Mouse (Mus musculus) left cerebral cortex, postnatal 10 days (tissue): Measurements from ENCODE around the gene Dnajb8. TPM values are rescaled to one million over a fixed set of nuclear protein-coding genes. Genes with fewer than 3 reads are reported as not detected.

Experiments used
- DNase-seq, 2 experiments: peaks; one replicate each; pipeline ENCODE4 v3.0.0; 2021 to 2022; ENCODE audit warnings: low spot score in 2 of 2, mixed read lengths in 1 of 2; ENCODE audit errors: extremely low spot score in 1 of 2
- intact Hi-C: fragments of 180-260 bp; cut with DNase I; formaldehyde crosslinking; loops from one replicate; pipeline ENCODE4 v1.15.1; 2025
- total RNA-seq, 2 experiments: library from RNA; stranded (reverse); gene quantifications; 2 replicates each; pipeline ENCODE4 v1.2.3; 2021

The Dnajb8 gene
- total RNA-seq, 2 experiments from 2014 or later = not detected

- intact Hi-C loops = no loop called here
- no peak for DNase-seq
These were observed 12.6 kb upstream of the Dnajb8 start for GRCm38 (mm10) chr6:88209453-88209852.

GRCm38 (mm10) chr6:88210182-88210581 is 11.9 kb upstream of the Dnajb8 start:
- intact Hi-C loops = no loop called here
- DNase-seq = no peak

GRCm38 (mm10) chr6:88215797-88216196 is 6.3 kb upstream of the Dnajb8 start:
- intact Hi-C loops = no loop called here
- no peak for DNase-seq

GRCm38 (mm10) chr6:88216199-88216598 is 5.9 kb upstream of the Dnajb8 start:
- intact Hi-C loops = no loop called here
- DNase-seq = no peak

GRCm38 (mm10) chr6:88219094-88219493 is 3.0 kb upstream of the Dnajb8 start:
- no peak for DNase-seq
- intact Hi-C loops = no loop called here

GRCm38 (mm10) chr6:88226570-88226994 is 4.5 kb downstream of the Dnajb8 start:
- no peak for DNase-seq

GRCm38 (mm10) chr6:88227537-88227936 is 5.5 kb downstream of the Dnajb8 start:
- intact Hi-C loops = no loop called here

More at GRCm38 (mm10) chr6:88226570-88226994, 4.5 kb downstream of the Dnajb8 start:
- intact Hi-C loops = no loop called here

DNA sequence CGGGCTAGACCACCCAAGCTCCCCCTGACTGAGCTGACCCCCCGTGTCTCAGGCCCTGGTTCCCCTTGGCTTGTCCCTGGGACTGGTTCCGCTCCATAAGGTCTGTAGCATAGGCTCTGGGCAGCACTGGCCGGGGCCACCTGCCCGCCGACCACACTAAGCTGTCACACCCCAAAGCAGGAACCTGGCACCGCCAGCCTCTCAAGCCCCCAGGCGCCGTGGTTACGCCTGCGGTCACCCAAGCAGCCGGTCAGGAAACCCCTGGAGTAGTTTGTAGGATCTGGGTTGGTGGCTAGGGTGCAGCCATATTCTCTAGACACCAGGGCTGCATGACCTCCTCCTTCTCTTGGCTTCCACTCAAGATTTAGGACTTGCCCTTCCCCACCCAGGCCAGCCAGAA is 7.2 kb downstream of the Dnajb8 start:
- intact Hi-C loops = no loop called here
- no peak for DNase-seq

More at GRCm38 (mm10) chr6:88227537-88227936, 5.5 kb downstream of the Dnajb8 start:
- DNase-seq = no peak

DNA sequence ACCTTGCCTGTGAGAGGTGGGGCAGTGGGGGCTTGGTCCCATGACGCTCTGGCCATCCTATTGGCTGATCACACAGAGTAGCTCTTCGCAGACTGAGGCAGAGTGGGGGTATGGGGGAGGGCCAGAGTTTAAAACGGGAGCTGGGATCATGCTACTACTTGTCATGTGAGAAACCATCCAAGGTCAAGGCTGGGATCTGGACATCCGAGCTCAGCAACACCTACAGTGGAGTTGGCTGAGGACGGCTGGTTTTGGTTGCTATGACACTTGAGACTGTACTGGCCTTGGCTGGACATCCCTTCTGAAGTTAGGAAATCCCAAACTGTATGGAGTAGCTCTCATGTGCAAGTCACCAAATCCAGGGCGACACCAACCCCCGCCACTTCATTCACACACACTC is 9.8 kb downstream of the Dnajb8 start:
- intact Hi-C loops = no loop called here
- no peak for DNase-seq

DNA sequence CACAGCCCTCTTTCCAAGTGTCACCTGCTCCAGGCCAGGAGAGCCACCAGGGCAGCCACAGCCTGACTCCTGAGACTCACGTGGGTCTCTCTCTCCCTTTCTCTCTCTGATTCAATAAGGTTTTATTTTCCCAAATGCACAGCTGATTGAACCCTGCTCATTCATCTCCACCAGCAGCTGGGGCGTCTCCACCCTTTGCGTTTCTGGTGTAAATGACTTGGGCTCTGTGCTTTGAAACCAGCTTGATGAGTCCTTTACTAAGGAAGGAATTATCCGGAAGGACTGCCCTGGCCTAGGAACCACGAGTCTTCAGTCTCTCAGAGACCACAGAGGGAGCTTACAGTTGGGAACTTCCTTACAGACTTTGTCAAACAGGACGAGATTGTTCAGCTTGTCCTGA is 10.2 kb downstream of the Dnajb8 start:
- DNase-seq = no peak
- intact Hi-C loops = no loop called here

GRCm38 (mm10) chr6:88233996-88234395 is 11.9 kb downstream of the Dnajb8 start:
- intact Hi-C loops = no loop called here

GRCm38 (mm10) chr6:88235461-88235860 is 13.4 kb downstream of the Dnajb8 start:
- intact Hi-C loops = no loop called here
- no peak for DNase-seq

More at GRCm38 (mm10) chr6:88233996-88234395, 11.9 kb downstream of the Dnajb8 start:
- no peak for DNase-seq

DNA sequence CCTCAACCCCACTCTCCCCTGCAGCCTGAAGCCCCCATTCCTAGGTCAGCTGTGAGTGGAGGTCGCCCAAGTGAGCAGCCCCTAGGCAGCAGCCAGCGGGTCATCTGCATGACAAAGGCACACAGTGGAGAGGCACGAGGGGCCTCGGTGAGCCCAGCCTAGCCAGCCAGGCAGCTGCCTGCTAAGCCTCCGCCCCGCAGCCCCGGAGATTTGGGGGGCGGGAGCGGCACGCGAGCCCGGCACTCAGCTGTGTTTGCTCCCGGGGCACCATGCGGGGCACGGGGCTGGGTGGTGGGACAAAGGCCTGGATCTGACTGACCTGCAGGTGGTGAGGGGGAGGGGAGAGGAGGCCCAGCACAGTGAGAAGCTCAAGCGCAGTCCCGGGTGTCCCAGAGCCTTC is 13.9 kb downstream of the Dnajb8 start:
- no peak for DNase-seq
- intact Hi-C loops = no loop called here

- peak in 1 of 2 experiments; percentile 49 for DNase-seq
- intact Hi-C loops = no loop called here
These were observed 14.4 kb downstream of the Dnajb8 start for GRCm38 (mm10) chr6:88236513-88236912.

DNA sequence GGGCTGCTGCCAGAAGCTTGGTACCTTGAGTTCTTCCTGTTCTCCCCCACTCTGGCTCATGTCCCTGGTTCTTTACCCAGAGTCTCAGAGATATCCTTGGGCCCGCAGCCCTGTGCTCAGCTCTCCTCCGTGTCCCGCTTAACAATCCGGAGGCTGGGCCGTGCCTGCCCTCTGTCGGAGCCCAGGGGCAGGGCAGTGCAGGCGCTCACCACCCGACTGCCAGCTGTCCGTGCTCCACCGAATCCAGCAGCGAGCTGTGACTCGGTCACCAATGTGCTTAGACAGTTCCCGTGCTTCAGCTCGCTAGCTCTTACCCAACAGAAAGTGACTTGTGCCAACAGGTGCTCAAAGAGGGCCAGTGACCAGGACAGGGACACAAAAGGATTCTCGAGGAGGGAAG is 20.5 kb downstream of the Dnajb8 start:
- peak in 1 of 2 experiments; percentile 68 for DNase-seq
- intact Hi-C loops = no loop called here

GRCm38 (mm10) chr6:88249231-88249630 is 27.2 kb downstream of the Dnajb8 start:
- intact Hi-C loops = no loop called here
- no peak for DNase-seq

GRCm38 (mm10) chr6:88251396-88251795 is 29.3 kb downstream of the Dnajb8 start:
- DNase-seq = no peak
- intact Hi-C loops = no loop called here

GRCm38 (mm10) chr6:88251798-88252478 is 29.9 kb downstream of the Dnajb8 start:
- intact Hi-C loops = no loop called here
- DNase-seq = no peak

DNA sequence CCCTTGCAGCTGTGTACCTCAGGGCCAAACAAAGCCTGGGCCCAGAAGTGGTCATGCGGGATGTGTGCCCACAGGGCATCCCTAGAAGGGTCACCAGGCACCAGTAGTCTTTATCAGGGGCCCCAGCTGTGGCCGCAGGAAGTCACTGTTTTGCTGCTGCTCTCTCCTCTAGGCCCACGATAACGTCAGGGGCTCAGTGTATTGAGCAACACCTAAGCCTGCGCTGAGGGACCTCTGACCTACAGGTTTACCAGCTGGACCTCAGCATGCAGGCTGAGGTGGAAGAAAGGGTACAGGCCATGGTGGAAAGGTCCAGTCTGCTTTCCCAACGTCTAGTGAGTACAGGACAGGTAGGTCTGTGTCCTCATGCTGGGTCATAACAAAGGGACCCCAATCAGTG is 32.0 kb downstream of the Dnajb8 start:
- DNase-seq = no peak
- intact Hi-C loops = no loop called here

DNA sequence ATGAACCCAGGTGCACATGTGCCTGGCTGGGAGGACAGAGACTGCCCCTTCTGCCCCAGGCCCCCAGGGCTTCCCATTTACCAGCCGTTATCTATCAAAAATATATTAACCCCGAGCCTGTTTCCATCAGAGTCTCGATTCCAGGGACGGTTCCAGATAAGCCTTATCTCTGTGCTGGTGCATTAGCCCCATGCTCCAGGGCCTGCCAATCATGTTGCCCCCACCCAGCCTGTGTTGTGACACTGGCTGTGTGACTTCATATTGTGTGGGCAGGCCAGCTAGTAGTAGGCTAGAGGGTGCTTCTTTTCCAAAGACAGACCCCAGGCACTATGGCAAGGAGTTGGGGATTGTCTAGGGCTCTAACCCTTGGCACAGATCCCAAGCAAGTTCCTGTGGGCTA is 33.4 kb downstream of the Dnajb8 start:
- intact Hi-C loops = no loop called here
- DNase-seq = no peak

DNA sequence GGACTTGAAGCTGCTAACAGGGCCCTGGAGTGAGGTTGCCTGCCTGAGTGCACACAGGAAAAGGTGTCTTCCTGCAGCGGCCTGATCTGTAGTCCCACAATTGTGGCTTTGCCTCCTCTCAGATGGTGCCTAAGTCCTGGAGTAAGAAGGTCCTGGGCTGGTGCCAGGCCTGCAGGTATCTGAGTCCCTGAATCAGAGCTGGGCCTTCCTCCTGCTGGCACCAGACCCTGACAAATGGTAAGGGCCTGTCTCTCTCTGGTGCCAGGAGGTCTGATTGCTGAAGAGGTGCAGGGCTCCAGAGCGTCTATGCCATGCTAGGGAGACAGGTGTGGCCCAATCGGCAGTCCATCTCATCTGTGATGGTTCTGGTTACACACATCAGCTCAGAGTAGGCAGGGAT is 37.6 kb downstream of the Dnajb8 start:
- intact Hi-C loops = no loop called here
- no peak for DNase-seq
